Mouse (Mus musculus) limb, embryonic 11.5 days (tissue): ENCODE measurements around the gene Hmox2. TPM values are rescaled to one million over a fixed set of nuclear protein-coding genes. Genes with fewer than 3 reads are reported as not detected.

ENCODE experiments used
- ATAC-seq: fragments of 200-750 bp; cut with Nextera tagmentation; 2 replicates; pipeline ENCODE4 v1.8.0; 2017; ENCODE audit warnings: low read depth; ENCODE audit not compliant: insufficient number of reproducible peaks, low FRiP score, low TSS enrichment
- DNase-seq: peaks from one replicate; pipeline ENCODE4 v3.0.0-alpha.2; 2015; ENCODE audit warnings: low spot score
- H3K27ac ChIP-seq: fragments of 300-500 bp; sonication (generic); replicated peaks from 2 replicates; pipeline ENCODE4 v1.5.1; 2014; ENCODE audit warnings: low read depth, mild to moderate bottlenecking, low read length
- H3K27me3 ChIP-seq: fragments of 300-500 bp; sonication (generic); 2 replicates; pipeline ENCODE4 v1.6.1; 2014; ENCODE audit warnings: mild to moderate bottlenecking, low read length, mixed read lengths; ENCODE audit not compliant: control insufficient read depth, insufficient read depth
- H3K36me3 ChIP-seq: fragments of 300-500 bp; sonication (generic); 2 replicates; pipeline ENCODE4 v1.6.1; 2014; ENCODE audit warnings: mild to moderate bottlenecking, low read length, moderate library complexity, mixed read lengths; ENCODE audit not compliant: control insufficient read depth, insufficient read depth
- H3K4me1 ChIP-seq: fragments of 300-500 bp; sonication (generic); 2 replicates; pipeline ENCODE4 v1.6.1; 2014; ENCODE audit warnings: low read length, mixed read lengths; ENCODE audit not compliant: control insufficient read depth, insufficient read depth
- H3K4me2 ChIP-seq: fragments of 300-500 bp; sonication (generic); 2 replicates; pipeline ENCODE4 v1.6.1; 2014; ENCODE audit warnings: low read depth, mild to moderate bottlenecking, moderate library complexity; ENCODE audit not compliant: severe bottlenecking
- H3K4me3 ChIP-seq: fragments of 300-500 bp; sonication (generic); 2 replicates; pipeline ENCODE4 v1.5.1; 2014; ENCODE audit warnings: low read depth, low read length
- H3K9ac ChIP-seq: fragments of 300-500 bp; sonication (generic); 2 replicates; pipeline ENCODE4 v1.6.1; 2014; ENCODE audit warnings: mild to moderate bottlenecking, low read length
- H3K9me3 ChIP-seq: fragments of 300-500 bp; sonication (generic); 2 replicates; pipeline ENCODE4 v1.6.1; 2016; ENCODE audit warnings: low read length; ENCODE audit not compliant: control insufficient read depth
- WGBS: fragments of 180-500 bp; shearing (Covaris S2); extraction: QIAGEN DNeasy Blood & Tissue Kit; methylation state at CpG from one replicate; pipeline ENCODE4 v1.1.7; 2014; 5-methylcytosine and 5-hydroxymethylcytosine counted together
- polyA plus RNA-seq: library from polyadenylated mRNA; unstranded; fragments of >200 nt; fragmentation: Nextera tagmentation; extraction: Ambion mirVana; gene quantifications from 2 replicates; pipeline ENCODE4 v1.2.1, GENCODE M21; 2014

The Hmox2 gene
- polyA plus RNA-seq, 1 experiment from 2014 or later, result 111 TPM

DNA sequence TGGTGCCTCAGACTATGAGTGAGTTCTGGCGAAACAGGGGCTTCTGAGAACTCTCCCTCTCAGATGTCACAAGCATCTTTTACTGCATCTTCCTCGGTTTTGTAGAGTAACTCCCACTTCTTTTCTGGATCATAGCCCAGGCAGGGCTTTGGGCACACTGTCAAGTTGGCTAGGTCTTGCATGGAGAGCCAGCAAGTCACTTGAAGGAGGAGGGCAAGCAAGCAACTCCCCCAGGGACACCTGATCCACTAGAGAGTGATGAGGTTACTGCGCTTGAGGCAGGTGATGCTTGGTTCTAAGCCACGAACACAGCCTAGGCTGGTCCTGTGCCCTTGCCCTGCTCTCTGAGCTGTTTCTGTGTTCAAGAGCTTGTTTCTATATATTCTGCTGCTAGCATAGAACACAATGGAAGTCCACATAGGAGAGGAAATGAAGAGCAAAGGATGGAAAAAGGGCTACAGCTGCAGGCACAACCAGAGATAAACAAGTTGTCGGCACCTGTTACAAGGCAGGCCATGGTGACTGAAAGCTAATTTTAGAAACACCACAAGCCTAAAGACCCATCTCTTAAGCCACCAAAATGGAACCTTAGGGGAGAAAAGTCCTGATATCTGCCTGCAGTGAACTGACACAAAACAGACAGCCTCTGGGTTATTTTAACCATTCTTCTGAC is 55.5 kb downstream of the Hmox2 start:
- no peak for DNase-seq
- Histone ChIP-seq H3K9me3 (no peaks in the 10 kb centered on the region), H3K4me3 (no peak overlapping the region), H3K4me1 (no peaks in the 10 kb centered on the region), H3K27ac (no peak overlapping the region), H3K9ac (no peak overlapping the region), H3K4me2 (no peak overlapping the region), H3K36me3 (no peaks in the 10 kb centered on the region; the same call in 1 of the 2 replicates), H3K27me3 (no peaks in the 10 kb centered on the region)
- ATAC-seq, result no peak
- WGBS, result 91% methylated on average over 5 of the region's 5 CpGs

DNA sequence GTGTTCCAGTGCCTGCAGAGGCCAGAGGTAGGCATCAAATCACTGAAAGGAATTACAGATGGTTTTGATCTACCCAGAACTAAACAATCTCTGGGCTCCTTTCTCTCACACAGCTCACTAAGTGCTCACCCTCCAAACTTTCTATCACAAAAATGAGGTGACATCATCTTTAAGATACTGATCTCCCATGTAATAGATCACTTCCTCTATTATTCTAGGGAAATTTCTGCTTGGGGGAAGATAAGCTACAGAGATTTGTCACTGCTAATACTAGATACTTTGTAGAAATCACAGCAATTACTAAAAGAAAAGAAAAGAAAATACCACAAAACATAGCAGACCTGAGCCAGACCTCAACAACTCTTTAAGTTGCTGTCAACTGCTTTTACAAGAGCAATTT is 56.4 kb downstream of the Hmox2 start:
- no peak overlapping the region for H3K4me2 ChIP-seq
- no peaks in the 10 kb centered on the region for H3K9me3 ChIP-seq
- H3K9ac ChIP-seq, result no peak overlapping the region
- H3K36me3 ChIP-seq, result no peaks in the 10 kb centered on the region; the same call in 1 of the 2 replicates
- H3K4me3 ChIP-seq, result no peak overlapping the region
- ATAC-seq (no peak), DNase-seq (no peak)
- no peak overlapping the region for H3K27ac ChIP-seq
- H3K4me1 ChIP-seq, result no peaks in the 10 kb centered on the region
- H3K27me3 ChIP-seq, result no peaks in the 10 kb centered on the region

DNA sequence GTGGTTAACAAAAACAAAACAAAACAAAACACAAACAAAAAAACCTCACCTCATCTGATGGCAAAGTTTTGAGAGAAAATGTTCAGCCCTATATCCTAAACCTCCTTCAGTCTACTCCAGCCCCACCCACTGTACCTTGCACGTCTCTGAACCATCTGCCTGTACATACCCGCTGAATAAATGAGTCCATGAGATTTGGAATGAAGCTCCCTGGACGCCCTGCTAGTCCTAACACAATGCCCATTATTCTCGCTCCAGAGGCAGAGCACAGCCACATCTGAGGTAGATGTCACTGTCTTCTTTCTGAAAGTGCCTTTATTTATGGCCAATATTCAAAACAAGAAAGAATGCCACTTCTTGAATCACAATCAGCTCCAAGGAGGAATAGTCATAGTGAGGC is 59.5 kb downstream of the Hmox2 start:
- Histone ChIP-seq H3K9ac (no peak overlapping the region), H3K4me3 (no peak overlapping the region), H3K36me3 (no peaks in the 10 kb centered on the region; the same call in 1 of the 2 replicates), H3K9me3 (no peaks in the 10 kb centered on the region), H3K27ac (no peak overlapping the region), H3K4me2 (no peak overlapping the region), H3K4me1 (peaks cover 12% of the 10 kb centered on the region), H3K27me3 (no peaks in the 10 kb centered on the region)
- ATAC-seq (no peak), DNase-seq (no peak)
- 90% methylated on average over 4 of the region's 4 CpGs for WGBS

DNA sequence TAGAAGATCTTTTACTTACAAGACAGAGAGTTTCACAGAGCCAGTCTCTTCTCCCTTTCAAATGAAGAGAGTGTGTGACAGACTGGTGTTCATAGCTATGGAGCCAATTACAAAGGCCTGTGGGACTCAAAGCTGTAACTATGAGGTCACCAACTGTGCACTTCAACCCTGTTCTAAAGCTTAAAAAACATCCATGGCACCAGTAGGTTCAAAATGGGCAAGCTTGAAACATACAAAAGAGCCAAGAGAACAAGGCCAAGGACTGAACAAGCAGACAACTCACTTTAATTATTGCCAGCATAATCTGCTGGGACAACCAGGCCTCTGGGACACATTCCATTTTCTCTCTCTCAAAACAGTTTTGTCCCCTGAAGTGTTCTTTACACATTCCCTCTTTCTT is 62.0 kb downstream of the Hmox2 start:
- Histone ChIP-seq H3K4me3 (no peak overlapping the region), H3K9ac (no peak overlapping the region)

DNA sequence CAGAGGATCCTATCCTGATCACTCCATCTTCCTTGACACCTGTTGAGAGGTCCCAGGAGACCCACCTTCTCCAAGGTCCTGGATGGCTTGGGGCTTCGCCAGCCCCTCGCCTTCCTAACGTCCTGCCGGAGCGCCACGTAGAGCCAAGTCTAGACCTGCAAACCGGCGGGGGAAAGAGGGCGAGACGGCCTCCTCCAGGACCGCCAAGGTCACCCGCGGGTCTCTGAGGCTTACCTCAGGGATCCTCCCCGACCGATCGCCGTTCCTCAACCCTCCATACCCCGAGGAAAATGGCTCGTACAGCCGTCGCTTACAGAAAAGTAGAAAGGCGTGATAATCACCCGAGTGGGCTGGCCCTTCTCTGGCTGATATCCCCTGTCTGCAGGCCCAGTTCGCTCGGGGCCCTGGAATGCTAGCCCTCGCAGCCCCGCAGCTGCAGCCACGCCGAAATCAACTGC is 63.2 kb downstream of the Hmox2 start:
- Histone ChIP-seq H3K4me3 (peak overlapping the region; percentile 84), H3K27ac (peak overlapping the region; percentile 97), H3K9me3 (no peaks in the 10 kb centered on the region), H3K27me3 (no peaks in the 10 kb centered on the region), H3K9ac (peak overlapping the region; percentile 90), H3K4me2 (peak overlapping the region; percentile 81), H3K36me3 (no peaks in the 10 kb centered on the region), H3K4me1 (peaks cover 12% of the 10 kb centered on the region)
- WGBS, result 0% methylated on average over 29 of the region's 29 CpGs
- DNase-seq, result no peak
- ATAC-seq, result peak; percentile 69

More for the DNA sequence above, 62.0 kb downstream of the Hmox2 start:
- no peaks in the 10 kb centered on the region for H3K27me3 ChIP-seq
- no peak overlapping the region for H3K27ac ChIP-seq
- no peaks in the 10 kb centered on the region for H3K9me3 ChIP-seq
- ATAC-seq (no peak), DNase-seq (no peak)
- H3K36me3 ChIP-seq, result no peaks in the 10 kb centered on the region
- peaks cover 12% of the 10 kb centered on the region for H3K4me1 ChIP-seq
- H3K4me2 ChIP-seq, result no peak overlapping the region; the same call in none of the 2 replicates

DNA sequence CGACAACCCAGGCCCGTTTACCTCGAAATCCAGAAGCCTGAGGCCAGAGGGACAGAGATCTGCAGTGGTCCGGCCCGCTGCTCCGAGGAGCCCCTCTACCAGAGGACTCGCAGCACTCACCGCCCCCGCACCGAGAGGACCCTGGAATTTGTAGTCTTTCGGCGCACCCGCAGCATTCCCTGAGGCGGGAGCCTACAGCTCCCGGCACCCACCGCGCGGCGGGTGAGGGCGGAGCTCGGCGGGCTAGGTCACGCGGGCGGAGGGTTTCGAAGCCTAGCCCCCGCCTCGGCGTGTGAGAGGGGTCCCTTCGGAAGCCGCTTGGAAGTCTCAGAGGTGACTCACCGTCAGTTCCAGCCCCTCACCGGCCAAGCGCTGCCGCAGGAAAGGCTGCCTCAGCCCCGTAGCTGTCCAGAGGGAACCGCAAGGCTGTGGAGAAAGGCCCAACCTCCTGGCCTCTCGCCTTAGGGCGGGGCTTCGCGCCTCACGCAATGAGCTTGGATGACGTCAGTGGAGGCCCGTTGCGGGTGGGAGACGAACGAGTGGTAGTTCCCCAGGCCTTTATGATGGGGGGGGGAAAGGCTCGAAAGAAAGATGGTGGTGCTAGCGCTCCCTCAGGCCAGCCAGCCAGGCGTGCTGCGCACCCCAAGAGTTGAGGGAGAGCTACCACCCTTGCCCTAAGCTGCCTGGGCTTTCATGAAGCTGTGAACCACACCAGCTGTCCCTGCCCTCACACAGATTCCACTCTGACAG is 63.8 kb downstream of the Hmox2 start, which contains the start of gene Cdip1:
Cdip1 (minus strand) TSS at position 483 of the 750 bp plus-strand sequence.
- WGBS, result under 1% methylated on average over 51 of the region's 51 CpGs
- no peaks in the 10 kb centered on the region for H3K27me3 ChIP-seq
- peak within 1 kb of the TSS; percentile 90 for H3K9ac ChIP-seq
- DNase-seq (peak; percentile 95), ATAC-seq (peak; percentile 97)
- H3K4me3 ChIP-seq, result peak within 1 kb of the TSS; percentile 84
- H3K9me3 ChIP-seq, result no peaks in the 10 kb centered on the region
- peak within 1 kb of the TSS; percentile 81 for H3K4me2 ChIP-seq
- H3K27ac ChIP-seq, result peak within 1 kb of the TSS; percentile 97
- H3K4me1 ChIP-seq, result peaks cover 12% of the 10 kb centered on the region
- H3K36me3 ChIP-seq, result no peaks in the 10 kb centered on the region

DNA sequence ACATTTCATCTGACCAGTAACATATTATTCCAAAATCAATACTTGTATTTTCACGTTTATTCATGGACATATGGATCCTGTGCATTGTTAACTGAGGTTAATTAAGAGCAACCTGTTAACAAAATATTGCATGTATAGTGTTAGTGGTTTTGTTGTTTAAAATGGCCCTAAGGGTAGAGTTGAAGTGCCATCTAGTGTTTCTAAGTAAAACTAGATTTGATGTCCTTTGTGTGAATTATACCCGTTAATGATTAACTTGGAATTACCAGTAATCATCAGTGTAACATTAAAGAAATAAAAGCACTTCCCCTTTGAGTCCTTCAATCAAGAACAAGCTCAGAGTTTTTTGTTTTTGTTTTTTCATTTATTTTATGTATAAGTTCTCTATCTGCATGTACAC is 65.2 kb downstream of the Hmox2 start:
- WGBS, result 70% methylated on average over 2 of the region's 2 CpGs
- peaks cover 12% of the 10 kb centered on the region for H3K4me1 ChIP-seq
- DNase-seq (no peak), ATAC-seq (no peak)
- no peak overlapping the region for H3K9ac ChIP-seq
- H3K27me3 ChIP-seq, result no peaks in the 10 kb centered on the region
- no peak overlapping the region for H3K27ac ChIP-seq
- no peaks in the 10 kb centered on the region for H3K36me3 ChIP-seq
- no peaks in the 10 kb centered on the region for H3K9me3 ChIP-seq
- H3K4me2 ChIP-seq, result no peak overlapping the region
- H3K4me3 ChIP-seq, result no peak overlapping the region

DNA sequence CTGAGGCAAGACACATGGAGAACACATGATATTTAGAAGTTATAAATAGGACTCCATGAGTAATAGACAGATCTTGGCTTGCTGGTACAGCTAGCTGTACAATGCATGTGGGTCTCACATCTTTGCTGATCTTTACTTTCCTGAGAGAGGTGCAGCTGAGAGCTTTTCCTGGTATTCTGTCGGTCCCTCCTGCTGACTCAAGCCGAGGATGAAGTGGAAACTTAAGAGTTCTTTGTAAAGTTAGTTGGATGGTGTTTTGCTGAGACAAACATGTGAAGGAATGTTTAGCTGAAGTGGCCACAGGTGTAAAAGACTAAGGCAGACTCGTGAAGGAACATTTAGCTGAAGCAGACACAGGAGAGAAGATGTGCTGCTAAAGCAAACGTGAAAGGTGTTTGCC is 70.5 kb downstream of the Hmox2 start:
- no peak overlapping the region for H3K4me2 ChIP-seq
- H3K9ac ChIP-seq, result no peak overlapping the region
- no peak overlapping the region for H3K4me3 ChIP-seq
- no peaks in the 10 kb centered on the region for H3K9me3 ChIP-seq
- no peaks in the 10 kb centered on the region for H3K27me3 ChIP-seq
- WGBS, result 83% methylated on average over 4 of the region's 4 CpGs
- ATAC-seq, result no peak
- H3K4me1 ChIP-seq, result no peaks in the 10 kb centered on the region
- no peak overlapping the region for H3K27ac ChIP-seq
- no peak for DNase-seq
- no peaks in the 10 kb centered on the region for H3K36me3 ChIP-seq
